Mouse (Mus musculus) retina, adult 2 months (tissue): ENCODE data around the gene Synpo2.

Experiments used
- DNase-seq: peaks from one replicate; pipeline ENCODE4 v3.0.0-alpha.2; 2012; ENCODE audit warnings: low read depth, low spot score

The Synpo2 gene

GRCm38 (mm10) chr3:123092913-123093639 lies 142.9 kb downstream of the Synpo2 start:
- no peak for DNase-seq

DNA sequence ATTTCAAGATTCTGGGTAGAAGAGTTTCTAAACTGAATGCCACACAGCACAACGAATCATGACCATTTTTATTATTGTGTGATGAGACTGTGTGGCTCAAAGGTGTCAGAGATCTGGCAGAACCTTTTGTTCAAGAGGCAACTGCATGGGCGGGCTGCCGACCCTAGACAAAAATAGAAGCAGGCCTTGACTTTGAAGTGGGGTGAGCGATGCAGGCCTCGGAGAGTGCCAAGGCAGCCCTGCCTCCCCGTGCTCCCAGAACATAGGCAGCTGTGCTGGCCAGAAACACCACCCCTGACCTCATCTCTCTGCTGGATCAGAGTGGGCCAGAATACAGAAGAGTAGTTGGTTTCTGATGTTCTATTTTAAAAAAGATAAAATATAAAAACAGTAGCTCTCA lies 143.5 kb downstream of the Synpo2 start:
- no peak for DNase-seq

DNA sequence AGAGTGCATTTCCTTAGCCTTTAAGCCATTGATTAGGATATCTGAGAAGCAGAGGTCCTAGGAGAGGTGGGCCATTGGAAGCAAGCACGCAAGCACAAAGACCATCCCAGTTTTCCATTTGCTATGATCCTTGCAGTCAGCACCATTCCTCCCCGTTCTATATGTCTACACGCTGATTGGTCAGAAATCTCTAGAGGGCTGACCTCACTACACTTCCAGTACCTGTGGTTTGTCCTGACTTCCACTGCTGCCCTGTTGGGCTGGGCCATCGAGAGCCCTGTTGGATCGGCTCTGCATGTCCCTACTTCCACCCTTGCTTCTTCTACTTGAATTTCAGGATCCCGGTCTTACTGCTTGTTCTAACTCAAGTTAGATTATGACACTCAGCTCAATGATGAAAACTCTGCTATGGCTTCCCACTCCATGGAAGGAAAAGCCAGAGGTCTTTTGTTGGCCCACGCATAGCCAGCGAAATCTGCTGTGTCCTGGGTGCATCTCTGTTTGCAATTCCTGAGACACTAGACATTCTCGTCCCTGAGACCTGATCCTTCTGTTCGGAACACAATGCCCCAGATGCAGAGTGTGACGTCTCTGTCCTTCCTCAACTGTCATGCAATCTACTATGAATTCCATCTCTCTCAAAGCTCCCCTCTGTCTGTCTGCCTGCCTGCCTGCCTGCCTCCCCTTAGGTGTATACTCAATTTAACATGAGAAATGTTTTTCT lies 146.5 kb downstream of the Synpo2 start:
- DNase-seq = no peak

DNA sequence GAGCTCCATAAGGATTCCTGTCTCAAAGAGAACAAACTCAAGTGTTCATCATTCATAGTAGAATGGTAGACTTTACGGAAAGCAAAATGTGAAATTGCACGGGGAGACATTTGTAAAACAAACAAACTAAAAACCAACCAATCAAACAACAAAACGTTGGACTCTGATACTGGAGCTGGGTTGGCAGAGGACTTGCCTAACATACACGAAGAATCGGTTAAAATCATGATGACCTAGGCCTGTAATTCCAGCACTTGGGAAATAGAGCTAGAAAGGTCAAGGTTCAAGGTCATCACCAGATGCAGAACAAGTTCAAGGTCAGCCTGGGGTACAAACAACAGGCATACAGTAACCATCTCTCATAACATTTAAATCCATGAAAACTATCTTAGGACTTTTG lies 147.7 kb downstream of the Synpo2 start:
- no peak for DNase-seq

DNA sequence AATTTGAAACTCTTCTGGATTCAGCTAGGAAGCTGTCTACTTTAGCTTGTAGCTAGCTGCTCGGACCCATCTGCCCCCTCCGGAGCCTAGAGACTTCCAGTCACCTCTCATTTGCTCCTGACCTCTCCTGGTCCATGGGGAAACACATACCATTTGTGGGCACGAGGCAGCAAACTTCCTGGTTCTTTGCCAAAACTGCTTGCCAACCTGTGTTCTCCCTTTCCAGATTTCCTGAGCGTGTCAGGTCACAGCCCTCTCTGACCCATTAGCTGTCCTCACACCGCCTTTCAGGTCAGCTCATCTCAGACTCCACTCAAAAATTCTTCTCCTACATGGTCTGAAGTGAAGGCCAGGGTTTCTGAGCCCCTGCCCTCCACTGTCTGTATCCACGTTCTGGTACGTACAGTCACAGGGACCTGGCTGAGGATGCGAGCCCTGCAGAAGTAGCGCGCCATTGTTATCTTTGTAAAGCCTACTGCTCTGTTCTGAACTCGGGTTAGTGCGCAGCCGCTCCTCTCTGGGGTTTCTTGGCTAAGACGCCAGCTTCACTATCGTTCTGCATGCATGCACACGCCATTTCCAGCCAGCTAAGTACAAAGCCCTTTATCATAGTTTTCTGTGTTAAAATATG lies 150.0 kb downstream of the Synpo2 start:
- no peak for DNase-seq

GRCm38 (mm10) chr3:123081665-123082064 lies 154.3 kb downstream of the Synpo2 start:
- no peak for DNase-seq

GRCm38 (mm10) chr3:123080943-123081342 lies 155.0 kb downstream of the Synpo2 start:
- DNase-seq = no peak

DNA sequence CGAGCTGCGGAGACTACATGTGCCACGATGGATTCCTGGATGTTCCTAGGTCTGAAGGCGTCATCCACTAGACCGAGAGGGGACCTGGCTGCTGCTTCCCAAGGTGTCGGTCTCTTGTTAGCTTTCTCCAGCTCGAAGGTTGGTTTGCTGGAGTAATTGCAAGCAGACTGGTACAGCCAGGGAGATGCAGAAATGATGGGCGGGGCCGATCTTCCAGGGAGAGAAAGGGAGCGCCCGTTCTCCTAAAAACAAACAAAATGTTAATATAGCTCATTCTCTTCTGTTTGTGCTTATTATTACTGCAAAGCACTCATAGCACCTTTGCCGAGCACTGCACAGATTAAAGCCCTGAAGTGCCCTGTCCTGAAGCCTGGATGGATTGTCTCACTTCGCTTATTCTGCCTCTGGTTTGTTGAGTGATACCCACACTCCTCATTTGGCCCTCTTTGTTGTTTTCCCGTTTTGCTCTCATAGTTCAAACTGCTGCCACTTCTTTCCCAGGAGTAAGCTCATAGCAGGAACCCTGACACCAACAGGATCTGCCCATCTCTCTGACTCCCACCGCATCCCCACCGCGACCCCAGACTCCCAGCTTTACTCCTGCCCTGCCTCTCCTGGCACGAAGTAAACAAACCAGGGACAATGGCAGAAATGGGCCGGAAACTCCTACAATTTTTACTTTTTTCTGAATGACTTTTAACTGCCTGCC lies 155.8 kb downstream of the Synpo2 start:
- DNase-seq = no peak

DNA sequence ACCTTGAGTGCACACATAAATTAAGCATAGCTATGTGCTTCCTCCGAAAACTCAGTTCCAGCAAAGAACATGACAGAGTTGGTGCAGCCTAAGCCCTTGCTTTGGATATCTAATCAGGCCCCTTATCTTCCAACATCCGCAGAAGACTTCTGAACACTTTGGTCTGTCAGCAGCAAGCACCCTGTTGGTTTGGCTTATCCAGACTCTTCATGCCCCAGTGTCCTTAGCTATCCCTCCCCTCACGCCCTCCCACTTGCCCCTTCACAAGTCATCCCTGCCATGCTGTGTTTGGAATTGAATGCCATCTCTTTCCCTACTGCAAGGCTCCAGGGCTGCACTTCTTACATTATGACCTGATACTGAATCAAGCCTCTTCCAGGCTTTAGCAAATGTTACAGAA lies 160.2 kb downstream of the Synpo2 start:
- no peak for DNase-seq

DNA sequence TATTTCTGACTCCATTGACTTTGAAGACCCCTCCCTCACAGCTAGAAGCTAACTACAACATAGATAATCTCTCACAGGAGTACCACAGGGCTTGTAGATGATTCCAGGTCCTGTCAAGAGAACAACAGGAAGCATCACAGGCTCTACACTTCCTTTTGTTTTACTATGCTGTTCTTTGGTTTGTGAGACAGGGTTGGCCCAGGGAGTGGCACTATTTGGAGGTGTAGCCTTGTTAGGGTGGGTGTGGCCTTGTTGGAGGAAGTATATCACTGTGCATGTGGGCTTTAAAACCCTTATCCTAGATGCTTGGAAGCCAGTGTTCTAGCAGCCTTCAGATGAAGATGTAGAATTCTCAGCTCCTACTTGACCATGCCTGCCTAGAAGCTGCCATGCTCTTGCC lies 160.9 kb downstream of the Synpo2 start:
- no peak for DNase-seq

DNA sequence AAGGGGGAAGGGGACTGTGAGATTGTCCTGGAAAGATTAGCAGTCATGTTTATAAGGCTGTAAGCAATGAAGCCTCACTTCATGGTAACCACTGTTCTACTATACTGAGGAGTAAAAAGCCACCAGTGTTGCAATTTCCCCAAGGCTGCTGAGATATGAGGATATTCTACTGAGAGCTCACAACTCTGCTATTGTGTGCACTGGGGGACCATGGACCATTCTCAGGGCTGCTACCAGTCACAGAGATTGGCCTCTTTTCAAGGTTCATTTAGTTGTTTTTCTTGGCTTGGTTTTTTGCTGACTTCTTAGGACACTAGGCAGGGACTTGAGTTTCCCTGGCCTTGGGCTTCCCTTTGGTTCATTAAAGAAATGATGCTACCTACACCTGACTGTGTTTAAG lies 162.6 kb downstream of the Synpo2 start:
- no peak for DNase-seq

DNA sequence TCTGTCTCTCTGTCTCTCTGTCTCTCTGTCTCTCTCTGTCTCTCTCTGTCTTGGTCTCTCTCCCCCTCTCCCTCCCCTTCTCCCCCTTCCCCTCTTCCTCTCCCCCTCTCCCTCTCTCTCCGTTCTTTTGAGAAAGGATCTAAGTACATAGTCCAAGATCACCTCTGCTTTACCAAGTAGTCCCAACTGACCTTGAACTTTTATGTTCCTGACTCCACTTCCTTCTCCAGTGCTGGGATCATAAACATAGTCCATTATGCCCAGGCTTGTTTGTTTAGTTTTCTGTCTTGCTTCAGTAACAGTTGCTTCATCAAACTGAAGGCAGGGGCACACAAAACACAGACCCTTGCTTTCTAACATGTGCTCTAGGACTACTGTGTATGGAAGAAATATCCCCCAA lies 163.5 kb downstream of the Synpo2 start:
- no peak for DNase-seq

DNA sequence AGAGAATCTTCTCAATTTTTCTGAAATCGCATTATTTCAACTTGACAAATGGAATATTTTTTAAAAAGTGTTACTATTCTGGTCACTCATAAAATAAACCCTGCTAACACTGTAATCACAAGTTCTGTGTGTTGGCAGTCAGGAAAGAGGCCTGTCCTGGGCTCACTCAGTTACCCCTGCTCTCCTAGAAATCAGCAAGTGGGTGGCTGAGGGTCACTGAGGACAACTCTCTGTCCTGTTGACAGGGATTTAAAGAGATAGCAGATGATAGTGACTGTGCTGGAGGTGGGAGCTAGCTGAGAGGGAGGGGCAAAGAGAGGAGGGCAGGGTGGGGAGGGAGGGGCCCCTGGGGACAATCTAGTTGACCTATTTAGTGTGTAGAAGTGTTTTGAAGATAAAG lies 165.0 kb downstream of the Synpo2 start:
- DNase-seq = no peak

- no peak for DNase-seq
Measured at GRCm38 (mm10) chr3:123066836-123067235, 169.1 kb downstream of the Synpo2 start.

- DNase-seq = no peak
Measured at GRCm38 (mm10) chr3:123065466-123065865, 170.5 kb downstream of the Synpo2 start.

DNA sequence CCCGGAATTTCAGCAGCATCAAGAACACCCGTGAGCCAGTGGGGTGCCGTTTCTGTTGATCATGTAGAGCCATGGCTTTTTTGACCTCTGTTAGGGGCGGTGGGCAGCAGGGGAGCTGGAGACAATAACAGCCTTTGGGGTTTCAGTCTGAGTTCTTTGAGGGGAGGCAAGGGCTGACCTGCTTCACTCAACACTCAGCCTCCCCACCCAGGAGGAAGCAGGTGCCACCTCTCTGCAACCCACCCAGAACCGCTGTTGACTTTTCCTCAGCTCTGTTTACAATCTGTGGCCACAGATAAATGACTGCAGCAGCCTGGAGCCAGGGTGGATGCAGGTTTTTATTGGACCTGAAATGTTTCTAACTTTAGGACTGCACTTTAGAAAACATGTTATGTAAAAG lies 171.8 kb downstream of the Synpo2 start:
- DNase-seq = no peak

DNA sequence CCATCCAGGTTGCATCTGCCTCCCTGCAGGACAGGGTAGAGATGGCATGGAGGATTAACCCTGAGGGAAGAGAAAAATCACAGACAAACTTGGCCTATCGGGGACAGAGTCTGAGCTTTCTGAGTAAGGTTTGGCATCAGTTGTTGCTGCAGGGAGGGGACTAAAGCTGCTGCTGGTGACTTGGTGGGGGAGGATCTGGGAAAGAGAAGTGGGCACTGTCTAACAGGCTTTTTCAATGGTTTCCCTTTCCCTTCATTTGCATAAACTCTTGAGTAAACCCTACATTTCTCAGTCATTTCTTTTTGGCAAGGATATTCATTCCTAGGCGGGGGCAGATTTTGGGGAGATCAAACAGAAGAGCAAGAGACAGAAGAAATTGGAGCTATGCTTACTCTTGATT lies 174.0 kb downstream of the Synpo2 start:
- no peak for DNase-seq

- DNase-seq = no peak
Measured at GRCm38 (mm10) chr3:123058832-123059231, 177.1 kb downstream of the Synpo2 start.

DNA sequence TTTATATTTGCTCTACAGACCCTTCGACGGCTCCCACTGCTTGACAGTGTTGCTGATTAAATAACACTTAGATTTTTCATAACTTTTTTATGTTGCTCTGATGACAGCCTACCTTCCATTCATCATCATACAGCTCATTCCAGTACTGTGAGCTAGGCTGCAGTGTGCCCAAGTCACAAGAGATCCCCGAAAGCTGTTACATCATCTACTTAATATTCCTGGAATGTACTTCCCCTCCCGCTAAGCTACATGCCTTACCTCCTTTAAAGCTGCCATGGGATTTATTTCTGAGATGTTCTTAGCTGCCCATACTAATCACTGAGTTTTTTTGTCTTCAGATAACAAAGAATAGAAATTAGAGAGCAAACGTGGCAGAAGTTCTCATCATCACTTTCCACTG lies 181.8 kb downstream of the Synpo2 start:
- DNase-seq = no peak

DNA sequence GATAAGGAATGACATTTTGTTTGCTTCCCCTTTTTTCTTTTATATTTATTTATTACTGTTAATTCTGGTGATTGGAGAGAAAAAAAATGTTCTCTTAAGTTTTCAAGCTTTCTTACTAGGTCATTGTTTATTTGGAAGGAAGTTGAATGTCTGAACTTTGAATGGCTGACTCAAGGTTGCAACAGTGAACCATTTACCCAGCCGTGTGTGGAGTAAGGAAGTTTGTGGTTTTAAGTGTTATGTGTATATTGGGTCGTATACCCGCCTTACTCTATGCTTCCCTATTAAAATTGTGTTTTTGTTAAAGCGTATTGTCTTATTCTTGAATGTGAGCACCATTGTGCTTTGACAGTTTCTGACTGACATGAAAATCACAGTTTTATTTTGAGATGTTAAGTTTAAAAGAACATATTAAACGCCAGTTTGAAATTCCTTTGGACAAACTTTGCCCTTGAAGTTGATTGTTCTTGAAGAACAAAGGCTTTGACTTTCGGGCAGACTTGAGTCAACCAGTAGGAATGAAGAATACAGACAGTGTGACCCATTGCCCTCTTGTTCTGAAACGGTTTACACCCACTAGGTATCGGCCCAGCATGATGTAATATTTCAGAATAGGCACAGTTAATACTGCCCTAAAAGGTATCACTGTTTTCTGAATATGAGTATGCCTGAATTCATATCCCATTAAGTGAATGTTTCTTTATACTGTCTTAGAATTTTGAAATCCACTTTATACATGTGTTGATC lies 182.6 kb downstream of the Synpo2 start:
- no peak for DNase-seq

DNA sequence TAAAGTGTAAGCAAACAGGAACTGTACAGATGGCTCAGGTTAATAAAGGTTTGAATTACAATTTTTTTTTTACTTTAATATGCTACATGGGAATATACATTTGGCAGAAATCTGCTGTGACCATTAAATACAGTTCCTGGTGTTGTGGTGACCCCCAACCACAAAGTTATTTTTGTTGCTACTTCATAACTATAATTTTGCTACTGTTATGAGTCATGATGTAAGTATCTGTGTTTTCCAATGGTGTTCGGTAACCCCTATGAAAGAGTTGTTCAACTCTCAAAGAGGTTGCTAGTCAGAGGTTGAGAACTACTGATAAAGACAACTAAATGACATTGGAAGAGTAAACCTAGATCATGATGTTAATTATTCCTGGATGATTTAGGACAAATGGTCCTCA lies 193.6 kb downstream of the Synpo2 start:
- DNase-seq = no peak

DNA sequence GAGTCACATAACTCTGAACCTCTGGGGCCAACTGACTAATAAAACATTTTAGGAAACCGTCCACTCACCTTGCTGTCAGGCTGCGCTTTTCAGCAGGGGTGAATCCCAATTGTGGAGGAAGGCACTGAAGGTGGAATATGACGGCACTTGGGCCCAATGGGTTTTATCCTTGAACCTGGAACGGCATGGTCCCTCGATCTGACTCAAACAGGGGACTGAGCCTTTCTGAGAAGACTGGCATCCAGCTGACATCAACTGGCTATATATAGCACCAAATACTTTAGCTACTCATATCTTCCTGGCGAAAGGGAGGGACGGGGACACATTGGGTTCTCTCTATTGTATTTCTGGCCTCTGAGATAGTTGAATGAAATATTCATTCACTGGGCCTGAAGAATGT lies 201.2 kb downstream of the Synpo2 start, which contains the start of gene Myoz2:
Gene Myoz2, minus strand, starts transcription at position 264 of the 400 bp plus-strand sequence.
- no peak for DNase-seq
